Mouse (Mus musculus): ENCODE data around the gene Pfkp. TPM values are rescaled to one million over a fixed set of nuclear protein-coding genes. Genes with fewer than 3 reads are reported as not detected.

Gene Pfkp
- total and polyA plus RNA-seq, 3 experiments, result 53.3 to 175 TPM; not detected in 1

DNA sequence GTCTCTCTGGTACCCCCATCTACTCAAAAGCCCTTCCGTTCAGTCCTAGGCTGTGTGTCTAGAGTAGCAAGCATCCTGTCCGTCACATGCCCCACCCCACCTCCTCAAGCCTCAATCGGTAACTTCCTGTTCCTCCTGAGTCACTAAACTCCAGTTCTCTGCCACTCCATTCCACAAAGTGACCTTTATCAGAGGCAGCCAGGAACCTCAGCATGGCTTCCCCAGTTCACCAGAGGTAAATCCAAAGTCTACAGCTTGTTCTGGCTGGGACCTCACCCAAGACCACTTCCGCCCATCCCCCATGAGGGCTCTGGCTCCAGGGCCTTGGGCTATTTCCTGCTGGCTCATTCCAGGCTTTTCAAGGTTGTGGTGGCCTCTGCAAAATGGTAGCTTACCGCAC is 6.1 kb downstream of the Pfkp start (continued):
- TF ChIP-seq EP300 (IDR thresholded peaks at IDR 0.05; ENCODE audit: low read depth in 1 of 2, low read length in 2 of 2) (peak; percentile 76 to 84), UBTF (IDR thresholded peaks at IDR 0.05; ENCODE audit: borderline replicate concordance, insufficient read depth, low read depth, low read length) (no peak)

DNA sequence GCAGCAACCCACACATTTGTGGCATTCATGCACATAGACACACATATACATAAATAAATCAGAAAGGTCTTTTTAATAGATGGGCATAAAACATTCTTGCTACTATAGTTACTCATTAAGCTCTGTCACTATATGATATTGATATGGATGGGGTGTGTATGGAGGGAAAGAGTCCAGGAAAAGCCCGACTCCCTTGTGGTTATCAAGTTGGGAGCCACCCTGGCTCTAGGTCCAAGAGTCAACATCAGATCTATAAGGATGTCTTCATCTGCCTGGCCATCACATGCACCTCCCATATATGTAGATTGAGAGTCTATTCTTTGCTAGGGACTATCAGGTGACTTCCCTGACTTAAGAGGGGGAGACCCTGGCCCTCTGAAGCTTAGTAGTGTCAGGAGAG is 7.1 kb downstream of the Pfkp start:
- DNase-seq (ENCODE audit: low read depth, low spot score), result no peak
- Histone ChIP-seq H3K9me3 (replicated peaks; ENCODE audit: insufficient read depth, low read length) (no peaks in the 10 kb centered on the region), H3K27me3 (ENCODE audit: control insufficient read depth in 1 of 2, insufficient read depth in 2 of 2, low read length in 2 of 2) (no peaks in the 10 kb centered on the region), H3K27ac (ENCODE audit: control insufficient read depth, low read depth, low read length) (no peak overlapping the region), H3K9ac (ENCODE audit: control insufficient read depth, low read depth, low read length, poor library complexity, severe bottlenecking) (no peak overlapping the region), H3K79me2 (ENCODE audit: control insufficient read depth, insufficient read depth, low read length, poor library complexity) (peaks cover 20% of the 10 kb centered on the region), H3K4me1 (ENCODE audit: control insufficient read depth in 1 of 2, insufficient read depth in 2 of 2, low read length in 2 of 2) (peaks cover 27 to 52% of the 10 kb centered on the region in 2 experiments), H3K4me3 (ENCODE audit: control insufficient read depth in 1 of 2, insufficient read depth in 1 of 2, low read depth in 2 of 2, low read length in 2 of 2) (no peak overlapping the region), H3K36me3 (ENCODE audit: control insufficient read depth in 1 of 2, insufficient read depth in 2 of 2, low read length in 2 of 2) (peaks cover 2 to 63% of the 10 kb centered on the region in 2 experiments; a peak in 3 of 4 replicates)
- no peak for TF ChIP-seq GATA1 (IDR thresholded peaks at IDR 0.05; ENCODE audit: low read depth, low read length)
- TF ChIP-seq TCF12 (IDR thresholded peaks at IDR 0.05; ENCODE audit: low read depth, low read length), result no peak
- TF ChIP-seq SIN3A (IDR thresholded peaks at IDR 0.05; ENCODE audit: low read length), result no peak
- TF ChIP-seq GABPA (IDR thresholded peaks at IDR 0.05; ENCODE audit: low read depth, low read length), result no peak
- no peak for TF ChIP-seq E2F4 (IDR thresholded peaks at IDR 0.05; ENCODE audit: borderline replicate concordance, low read depth, low read length)
- no peak for TF ChIP-seq POLR2A (IDR thresholded peaks at IDR 0.05; ENCODE audit: control insufficient read depth in 1 of 2, insufficient read depth in 1 of 2, low read depth in 1 of 2, low read length in 2 of 2, poor library complexity in 1 of 2)
- TF ChIP-seq POLR2AphosphoS5 (IDR thresholded peaks at IDR 0.05; ENCODE audit: borderline replicate concordance, low read depth, low read length), result no peak

DNA sequence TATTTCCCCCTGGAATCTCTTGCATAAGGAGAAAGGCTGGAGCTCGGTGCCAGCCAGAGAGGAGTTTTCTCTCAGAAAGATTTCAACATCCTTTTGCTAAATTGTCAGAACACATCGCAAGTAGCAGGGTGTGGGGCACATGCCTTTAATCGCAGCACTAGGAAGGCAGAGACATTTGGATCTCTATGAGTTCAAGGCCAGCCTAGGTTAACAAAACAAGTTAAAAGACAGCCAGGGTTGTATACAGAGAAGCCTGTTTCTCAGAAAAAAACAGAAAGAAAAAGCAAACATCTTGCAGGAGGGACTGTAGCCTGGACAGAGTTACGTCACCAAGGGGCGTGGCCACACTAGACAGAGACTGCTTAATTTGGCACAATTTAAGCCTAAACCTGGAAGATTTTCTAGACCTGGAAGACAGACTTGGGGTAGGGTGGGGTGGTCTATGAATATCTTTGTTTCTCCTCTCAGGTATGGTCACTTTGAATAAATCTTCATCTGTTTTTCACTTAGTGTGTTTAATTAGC is 9.0 kb downstream of the Pfkp start:
- no peak overlapping the region for H3K4me3 ChIP-seq (ENCODE audit: control insufficient read depth in 1 of 2, insufficient read depth in 1 of 2, low read depth in 2 of 2, low read length in 2 of 2)
- no peak for DNase-seq (ENCODE audit: low read depth, low spot score)
- peaks cover 40 to 56% of the 10 kb centered on the region in 2 experiments for H3K4me1 ChIP-seq (ENCODE audit: control insufficient read depth in 1 of 2, insufficient read depth in 2 of 2, low read length in 2 of 2)
- TF ChIP-seq HCFC1 (IDR thresholded peaks at IDR 0.05; ENCODE audit: low read depth, low read length) (no peak), SIN3A (IDR thresholded peaks at IDR 0.05; ENCODE audit: low read length) (no peak), ZC3H11A (IDR thresholded peaks at IDR 0.05; ENCODE audit: low read depth, low read length) (no peak), EP300 (IDR thresholded peaks at IDR 0.05; ENCODE audit: low read depth in 1 of 2, low read length in 2 of 2) (no peak), TAL1 (IDR thresholded peaks at IDR 0.05; ENCODE audit: low read length) (no peak), ELF1 (IDR thresholded peaks at IDR 0.05; ENCODE audit: low read depth, low read length) (no peak), ZKSCAN1 (IDR thresholded peaks at IDR 0.05; ENCODE audit: low read depth, low read length) (no peak), USF1 (IDR thresholded peaks at IDR 0.05; ENCODE audit: low read depth, low read length) (no peak), ETS1 (IDR thresholded peaks at IDR 0.05; ENCODE audit: low read depth, low read length) (no peak), CHD2 (IDR thresholded peaks at IDR 0.05; ENCODE audit: low read length) (no peak), TCF12 (IDR thresholded peaks at IDR 0.05; ENCODE audit: low read depth, low read length) (no peak), SMC3 (IDR thresholded peaks at IDR 0.05; ENCODE audit: low read depth, low read length) (no peak)
- no peak overlapping the region for H3K9ac ChIP-seq (ENCODE audit: control insufficient read depth, low read depth, low read length, poor library complexity, severe bottlenecking)
- H3K79me2 ChIP-seq (ENCODE audit: control insufficient read depth, insufficient read depth, low read length, poor library complexity), result peaks cover 13% of the 10 kb centered on the region
- H3K9me3 ChIP-seq (replicated peaks; ENCODE audit: insufficient read depth, low read length), result no peaks in the 10 kb centered on the region
- H3K27me3 ChIP-seq (ENCODE audit: control insufficient read depth in 1 of 2, insufficient read depth in 2 of 2, low read length in 2 of 2), result no peaks in the 10 kb centered on the region
- H3K36me3 ChIP-seq (ENCODE audit: control insufficient read depth in 1 of 2, insufficient read depth in 2 of 2, low read length in 2 of 2), result peaks cover 5 to 64% of the 10 kb centered on the region in 2 experiments
- no peak overlapping the region for H3K27ac ChIP-seq (ENCODE audit: control insufficient read depth, low read depth, low read length)
